In genomic region chr13:49798901-49799300, GRCm38 (mm10) we compare ENCODE assay signal across 38 mouse cellular contexts. TPM values are rescaled to one million over a fixed set of nuclear protein-coding genes. Genes with fewer than 3 reads are reported as not detected.
"Had no signal": no experiment of that assay in that cellular context is flagged by ENCODE, and none has a peak within 500 bp of the region (broad histone marks: within the 10 kb centered on the region; RNA-seq: fewer than 3 reads in every experiment).

TSS of gene Gm30302 (minus strand) at chr13:49799001.

- H3K4me3 ChIP-seq: heart, embryonic 10.5 days; heart, embryonic 12.5 days; hindbrain, embryonic 13.5 days; hindbrain, embryonic 15.5 days; intestine, embryonic 15.5 days; kidney, embryonic 15.5 days; limb, embryonic 13.5 days; limb, embryonic 15.5 days; liver, embryonic 12.5 days had no signal

- H3K36me3 ChIP-seq: heart, embryonic 10.5 days; heart, embryonic 12.5 days; hindbrain, embryonic 13.5 days; hindbrain, embryonic 15.5 days; intestine, embryonic 15.5 days; kidney, embryonic 15.5 days; limb, embryonic 13.5 days; limb, embryonic 15.5 days; liver, embryonic 12.5 days had no signal

- H3K4me1 ChIP-seq: heart, embryonic 10.5 days; heart, embryonic 12.5 days; hindbrain, embryonic 13.5 days; hindbrain, embryonic 15.5 days; intestine, embryonic 15.5 days; kidney, embryonic 15.5 days; limb, embryonic 13.5 days; limb, embryonic 15.5 days; liver, embryonic 12.5 days had no signal

- H3K27me3 ChIP-seq: heart, embryonic 12.5 days; hindbrain, embryonic 13.5 days; hindbrain, embryonic 15.5 days; intestine, embryonic 15.5 days; kidney, embryonic 15.5 days; limb, embryonic 13.5 days; limb, embryonic 15.5 days; liver, embryonic 12.5 days had no signal

- H3K9me3 ChIP-seq: heart, embryonic 10.5 days; hindbrain, embryonic 13.5 days; hindbrain, embryonic 15.5 days; intestine, embryonic 15.5 days; kidney, embryonic 15.5 days; limb, embryonic 13.5 days; limb, embryonic 15.5 days; liver, embryonic 12.5 days had no signal

- DNase-seq: gastrocnemius, postnatal 14 days; gastrocnemius, postnatal 36 days; heart, adult 18-20 months; heart, postnatal 10 days; kidney, adult 11 months; kidney, adult 2 months; kidney, adult 9 months; kidney, postnatal 14 days; kidney, postnatal 36 days; layer of hippocampus, adult 9-11 months; layer of hippocampus, postnatal 36 days; left cerebral cortex, postnatal 4 days had no signal

- ATAC-seq: hindbrain, postnatal 0 days; intestine, embryonic 15.5 days; liver, embryonic 12.5 days had no signal

RNA-seq across cellular contexts. Expression of gene Gm30302, which starts in this region (rescaled TPM):
- total RNA-seq: gastrocnemius, adult 18-20 months; gastrocnemius, adult 8-10 months; gastrocnemius, postnatal 14 days; gastrocnemius, postnatal 36 days; hematopoietic stem cell, adult 5-6 weeks; hindbrain, postnatal 0 days; layer of hippocampus, adult 18-20 months; layer of hippocampus, adult 8-10 months; layer of hippocampus, postnatal 14 days; layer of hippocampus, postnatal 36 days; left cerebral cortex, adult 18-20 months; left cerebral cortex, adult 8-10 months; left cerebral cortex, postnatal 10 days; left cerebral cortex, postnatal 25 days; left cerebral cortex, postnatal 4 days; liver, adult 2 months had no signal
- polyA plus RNA-seq: heart, embryonic 12.5 days; heart, embryonic 16.5 days; hindbrain, embryonic 11.5 days; hindbrain, embryonic 13.5 days; hindbrain, embryonic 15.5 days; hindbrain, postnatal 0 days; intestine, embryonic 15.5 days; kidney, adult 2 months; kidney, embryonic 15.5 days; kidney, postnatal 0 days; large intestine, adult 2 months; limb, embryonic 11.5 days; limb, embryonic 13.5 days; limb, embryonic 15.5 days; liver, adult 2 months; liver, embryonic 12.5 days had no signal
